Mouse (Mus musculus) limb, embryonic 15.5 days (tissue): ENCODE data around the gene Rpl21. TPM values are rescaled to one million over a fixed set of nuclear protein-coding genes. Genes with fewer than 3 reads are reported as not detected.
"Not testable (repeated sequence)": the region's sequence is repeated elsewhere in the genome, so short reads cannot be mapped to it uniquely, and the experiment has no call there.

ENCODE experiments used
- ATAC-seq: fragments of 200-750 bp; cut with Nextera tagmentation; 2 replicates; pipeline ENCODE4 v1.8.0; 2017; ENCODE audit warnings: low read depth, moderate TSS enrichment; ENCODE audit not compliant: insufficient number of reproducible peaks, low FRiP score, low TSS enrichment
- H3K27ac ChIP-seq: fragments of 300-500 bp; sonication (generic); 2 replicates; pipeline ENCODE4 v1.5.1; 2015; ENCODE audit warnings: moderate library complexity, mild to moderate bottlenecking, inconsistent platforms
- H3K27me3 ChIP-seq: fragments of 300-500 bp; sonication (generic); 2 replicates; pipeline ENCODE4 v1.6.1; 2015; ENCODE audit warnings: inconsistent platforms
- H3K36me3 ChIP-seq: fragments of 300-500 bp; sonication (generic); 2 replicates; pipeline ENCODE4 v1.6.1; 2015; ENCODE audit warnings: inconsistent platforms
- H3K4me1 ChIP-seq: fragments of 300-500 bp; sonication (generic); 2 replicates; pipeline ENCODE4 v1.6.1; 2015; ENCODE audit warnings: inconsistent platforms
- H3K4me2 ChIP-seq: fragments of 300-500 bp; sonication (generic); 2 replicates; pipeline ENCODE4 v1.6.1; 2015; ENCODE audit warnings: mild to moderate bottlenecking, inconsistent platforms
- H3K4me3 ChIP-seq: fragments of 300-500 bp; sonication (generic); 2 replicates; pipeline ENCODE4 v1.5.1; 2015; ENCODE audit warnings: mild to moderate bottlenecking, inconsistent platforms
- H3K9ac ChIP-seq: fragments of 300-500 bp; sonication (generic); 2 replicates; pipeline ENCODE4 v1.6.1; 2015; ENCODE audit warnings: inconsistent platforms
- H3K9me3 ChIP-seq: fragments of 300-500 bp; sonication (generic); 2 replicates; pipeline ENCODE4 v1.6.1; 2016; ENCODE audit warnings: inconsistent platforms
- WGBS: fragments of 180-500 bp; shearing (Covaris S2); methylation state at CpG from one replicate; pipeline ENCODE4 v1.1.7; 2015; 5-methylcytosine and 5-hydroxymethylcytosine counted together
- polyA plus RNA-seq: library from polyadenylated mRNA; unstranded; fragments of >200 nt; fragmentation: Nextera tagmentation; extraction: Ambion mirVana; gene quantifications from 2 replicates; pipeline ENCODE4 v1.2.1, GENCODE M21; 2015

The Rpl21 gene
- polyA plus RNA-seq, 1 experiment from 2014 or later = 534 TPM

- H3K4me3 ChIP-seq = no peak overlapping the region
- no peak overlapping the region for H3K4me2 ChIP-seq
- H3K9ac ChIP-seq = no peak overlapping the region
- ATAC-seq = no peak
- no peak overlapping the region for H3K27ac ChIP-seq
- WGBS = 75% methylated on average over 8 of the region's 8 CpGs
- no peaks in the 10 kb centered on the region for H3K4me1 ChIP-seq
- H3K27me3 ChIP-seq = no peaks in the 10 kb centered on the region
- H3K36me3 ChIP-seq = no peaks in the 10 kb centered on the region
- H3K9me3 ChIP-seq = no peaks in the 10 kb centered on the region
These were observed 24.9 kb downstream of the Rpl21 start for GRCm38 (mm10) chr5:146857620-146858019.

- H3K9me3 ChIP-seq = no peaks in the 10 kb centered on the region
- no peaks in the 10 kb centered on the region for H3K27me3 ChIP-seq
- ATAC-seq = no peak
- no peaks in the 10 kb centered on the region for H3K4me1 ChIP-seq
- 87% methylated on average over 9 of the region's 9 CpGs for WGBS
- H3K9ac ChIP-seq = no peak overlapping the region
- no peaks in the 10 kb centered on the region for H3K36me3 ChIP-seq
- H3K4me3 ChIP-seq = no peak overlapping the region
- H3K27ac ChIP-seq = no peak overlapping the region
- no peak overlapping the region for H3K4me2 ChIP-seq
These were observed 26.1 kb downstream of the Rpl21 start for GRCm38 (mm10) chr5:146858772-146859171.

DNA sequence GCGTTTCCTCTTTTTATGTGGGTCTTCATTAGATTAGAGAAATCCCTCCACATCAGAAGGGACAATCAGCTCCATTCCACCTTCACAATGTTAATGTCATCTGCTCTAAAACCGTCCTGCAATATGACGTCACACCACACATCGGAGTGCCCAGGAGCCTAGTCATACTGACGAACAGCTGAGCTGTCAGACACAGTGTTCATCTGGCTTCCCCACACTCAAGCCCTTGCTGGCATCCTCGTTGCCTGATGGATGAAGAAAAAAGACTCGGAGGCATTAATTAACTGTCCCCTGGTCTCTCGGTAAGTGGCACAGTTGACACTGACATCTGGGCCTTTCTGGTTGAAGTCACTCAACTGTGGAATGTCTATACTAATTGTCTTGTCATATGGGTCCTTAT, 26.6 kb downstream of the Rpl21 start:
- ATAC-seq = no peak
- Histone ChIP-seq H3K4me1 (no peaks in the 10 kb centered on the region), H3K4me3 (no peak overlapping the region), H3K4me2 (no peak overlapping the region), H3K9me3 (no peaks in the 10 kb centered on the region), H3K27ac (no peak overlapping the region), H3K27me3 (no peaks in the 10 kb centered on the region), H3K9ac (no peak overlapping the region), H3K36me3 (no peaks in the 10 kb centered on the region)
- WGBS = 71% methylated on average over 8 of the region's 8 CpGs

GRCm38 (mm10) chr5:146860222-146860998, 27.7 kb downstream of the Rpl21 start:
- no peak overlapping the region for H3K9ac ChIP-seq
- 77% methylated on average over 18 of the region's 18 CpGs for WGBS
- H3K4me1 ChIP-seq = no peaks in the 10 kb centered on the region
- no peak overlapping the region for H3K4me2 ChIP-seq
- no peak for ATAC-seq
- H3K27ac ChIP-seq = no peak overlapping the region
- no peak overlapping the region for H3K4me3 ChIP-seq
- no peaks in the 10 kb centered on the region for H3K27me3 ChIP-seq
- no peaks in the 10 kb centered on the region for H3K36me3 ChIP-seq
- no peaks in the 10 kb centered on the region for H3K9me3 ChIP-seq

DNA sequence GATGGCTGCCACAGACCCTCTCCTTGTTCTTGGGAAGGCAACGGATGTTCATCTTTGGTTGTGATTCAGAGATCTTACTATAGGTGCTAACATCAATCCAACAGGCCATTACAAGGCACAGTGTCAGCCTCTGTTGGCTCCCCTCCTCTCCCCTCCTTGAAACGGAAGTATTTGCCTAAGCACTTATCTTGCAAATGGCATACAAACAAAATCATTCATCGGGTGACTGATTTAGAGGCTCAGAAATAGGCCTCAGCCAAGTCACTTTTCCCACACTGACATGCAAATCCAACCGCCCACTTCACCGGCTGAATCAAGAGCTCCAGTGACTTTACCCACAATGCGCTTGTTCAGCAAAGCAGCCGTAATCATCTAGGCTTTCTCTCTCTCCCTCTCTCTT, 28.9 kb downstream of the Rpl21 start:
- no peak overlapping the region for H3K27ac ChIP-seq
- H3K4me1 ChIP-seq = no peaks in the 10 kb centered on the region
- no peaks in the 10 kb centered on the region for H3K27me3 ChIP-seq
- 60% methylated on average over 7 of the region's 7 CpGs for WGBS
- H3K9me3 ChIP-seq = no peaks in the 10 kb centered on the region
- H3K4me2 ChIP-seq = no peak overlapping the region
- H3K4me3 ChIP-seq = no peak overlapping the region
- no peaks in the 10 kb centered on the region for H3K36me3 ChIP-seq
- H3K9ac ChIP-seq = no peak overlapping the region
- no peak for ATAC-seq

DNA sequence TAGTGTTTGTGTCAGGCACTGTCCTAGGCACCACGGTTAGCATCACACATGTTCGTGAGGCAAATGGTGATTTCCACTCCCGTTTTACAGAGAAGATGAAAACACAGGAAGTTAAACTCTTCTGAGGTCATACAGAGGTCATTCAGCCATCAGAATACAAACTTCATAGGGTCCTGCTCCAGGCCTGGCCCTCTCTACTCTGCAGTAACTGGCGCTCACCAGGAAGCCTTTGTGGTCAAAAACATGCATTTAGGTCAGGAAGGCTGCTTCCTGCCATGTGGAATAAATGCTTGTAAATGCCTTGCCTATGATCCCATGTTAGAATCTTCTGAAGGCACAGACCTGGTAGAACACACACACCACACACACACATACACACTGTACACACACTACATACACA, 32.8 kb downstream of the Rpl21 start:
- H3K9me3 ChIP-seq = no peaks in the 10 kb centered on the region
- H3K4me1 ChIP-seq = peaks cover 6% of the 10 kb centered on the region; the same call in 1 of the 2 replicates
- no peaks in the 10 kb centered on the region for H3K27me3 ChIP-seq
- no peaks in the 10 kb centered on the region for H3K36me3 ChIP-seq
- H3K9ac ChIP-seq = no peak overlapping the region
- no peak overlapping the region for H3K27ac ChIP-seq
- no peak overlapping the region for H3K4me3 ChIP-seq
- WGBS = 55% methylated on average over 4 of the region's 4 CpGs
- H3K4me2 ChIP-seq = no peak overlapping the region
- ATAC-seq = no peak

DNA sequence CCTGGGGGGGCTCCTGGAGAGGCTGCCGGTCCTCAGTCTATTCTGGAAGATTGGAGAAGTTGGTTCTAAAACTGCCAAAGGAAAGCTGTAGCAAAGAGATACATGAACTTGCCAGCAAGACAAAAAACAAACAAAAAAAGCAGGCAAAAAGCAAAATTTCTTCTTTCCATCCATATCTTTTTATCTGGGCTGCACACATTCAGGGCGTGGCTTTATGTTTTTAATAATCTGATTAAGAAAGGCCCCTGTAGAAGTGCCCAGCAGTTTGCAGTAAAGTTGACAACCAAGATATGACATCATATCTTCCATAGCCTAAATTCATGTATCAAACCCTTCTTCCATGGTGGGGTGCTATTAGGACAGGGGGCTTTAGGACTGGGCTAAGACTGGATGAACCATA, 33.6 kb downstream of the Rpl21 start:
- Histone ChIP-seq H3K36me3 (no peaks in the 10 kb centered on the region), H3K27me3 (no peaks in the 10 kb centered on the region), H3K4me1 (peaks cover 6% of the 10 kb centered on the region; the same call in 1 of the 2 replicates), H3K27ac (no peak overlapping the region), H3K9me3 (no peaks in the 10 kb centered on the region), H3K4me2 (no peak overlapping the region), H3K9ac (no peak overlapping the region), H3K4me3 (no peak overlapping the region)
- WGBS = 97% methylated on average over 2 of the region's 2 CpGs
- ATAC-seq = no peak

DNA sequence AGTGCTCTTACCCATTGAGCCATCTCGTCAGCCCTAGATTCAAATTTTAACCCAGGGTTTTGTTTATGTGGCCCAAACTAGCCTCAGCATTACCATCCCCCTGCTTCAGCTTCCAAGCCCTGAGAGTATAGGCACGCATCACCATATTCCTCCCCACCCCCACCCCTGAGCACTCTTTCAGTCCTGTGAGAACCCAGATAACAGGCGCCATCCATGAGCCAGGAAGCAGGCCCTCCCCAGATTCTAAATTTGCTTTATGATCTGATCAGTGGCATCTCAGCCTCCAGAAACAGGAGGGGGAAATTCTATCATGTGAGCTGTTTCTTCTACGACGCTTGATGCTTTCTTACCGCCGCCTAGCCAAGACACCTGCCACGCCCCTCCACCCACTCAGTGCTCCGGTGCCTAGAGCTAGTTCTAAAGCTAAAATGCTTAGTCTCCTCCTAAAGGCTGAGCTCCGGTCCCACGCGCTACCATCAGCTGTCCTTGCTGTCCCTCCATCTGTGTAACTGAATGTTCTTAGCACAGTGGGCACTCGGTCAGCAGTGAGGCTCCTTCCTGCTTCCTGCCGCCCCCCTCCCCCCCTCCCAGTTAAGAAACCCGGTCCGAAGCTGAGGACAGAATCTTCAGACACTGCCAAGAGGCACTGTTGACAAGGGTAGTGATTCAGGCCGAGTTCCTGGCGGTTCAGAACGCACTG, 34.7 kb downstream of the Rpl21 start:
- Histone ChIP-seq H3K27me3 (no peaks in the 10 kb centered on the region), H3K9ac (no peak overlapping the region), H3K4me2 (peak overlapping the region; percentile 34), H3K27ac (no peak overlapping the region), H3K9me3 (no peaks in the 10 kb centered on the region), H3K4me1 (peaks cover 6% of the 10 kb centered on the region; the same call in 1 of the 2 replicates), H3K4me3 (peak overlapping the region; percentile 8; the same call in 1 of the 2 replicates), H3K36me3 (no peaks in the 10 kb centered on the region)
- WGBS = 6% methylated on average over 19 of the region's 19 CpGs
- ATAC-seq = no peak

GRCm38 (mm10) chr5:146867946-146868314, 35.2 kb downstream of the Rpl21 start:
- Histone ChIP-seq H3K36me3 (no peaks in the 10 kb centered on the region), H3K4me1 (peaks cover 6% of the 10 kb centered on the region; the same call in 1 of the 2 replicates), H3K27ac (no peak overlapping the region), H3K4me2 (0 out of 2 replicates have a peak overlapping the region, but pooled peaks have one; percentile 34), H3K4me3 (no peak overlapping the region), H3K9ac (no peak overlapping the region), H3K27me3 (no peaks in the 10 kb centered on the region), H3K9me3 (no peaks in the 10 kb centered on the region)
- ATAC-seq = no peak
- 22% methylated on average over 4 of the region's 4 CpGs for WGBS

GRCm38 (mm10) chr5:146872981-146873631, 40.4 kb downstream of the Rpl21 start:
- no peak overlapping the region for H3K9ac ChIP-seq

DNA sequence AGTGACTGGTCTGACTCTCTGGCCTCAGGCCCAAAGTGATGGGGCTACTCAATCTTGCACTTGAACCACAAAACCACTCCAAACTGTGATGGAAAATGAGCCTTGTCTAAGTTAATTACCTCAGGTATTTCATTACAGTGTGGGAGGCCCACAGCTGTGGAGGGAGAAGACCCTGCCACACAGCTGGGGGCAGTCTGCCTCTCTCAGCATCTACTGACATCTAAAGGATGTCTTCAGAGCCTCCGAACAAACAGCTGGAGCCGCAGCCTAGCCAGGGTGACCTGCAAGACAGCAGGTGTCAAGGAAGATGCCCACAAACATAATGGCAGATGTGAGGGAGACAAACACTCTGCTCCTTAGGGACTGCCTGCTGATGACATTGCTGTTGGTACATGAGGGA, 43.3 kb downstream of the Rpl21 start:
- ATAC-seq = no peak
- H3K27me3 ChIP-seq = no peaks in the 10 kb centered on the region
- no peaks in the 10 kb centered on the region for H3K36me3 ChIP-seq
- no peak overlapping the region for H3K4me2 ChIP-seq
- H3K4me1 ChIP-seq = no peaks in the 10 kb centered on the region
- no peak overlapping the region for H3K4me3 ChIP-seq
- 70% methylated on average over 2 of the region's 2 CpGs for WGBS
- H3K27ac ChIP-seq = no peak overlapping the region
- no peaks in the 10 kb centered on the region for H3K9me3 ChIP-seq
- H3K9ac ChIP-seq = no peak overlapping the region

More at GRCm38 (mm10) chr5:146872981-146873631, 40.4 kb downstream of the Rpl21 start:
- Histone ChIP-seq H3K4me3 (no peak overlapping the region), H3K4me1 (no peaks in the 10 kb centered on the region), H3K4me2 (no peak overlapping the region), H3K9me3 (no peaks in the 10 kb centered on the region), H3K27me3 (no peaks in the 10 kb centered on the region), H3K27ac (no peak overlapping the region), H3K36me3 (no peaks in the 10 kb centered on the region)
- no peak for ATAC-seq
- WGBS = 81% methylated on average over 5 of the region's 5 CpGs

- 85% methylated on average over 5 of the region's 6 CpGs for WGBS
- not testable (repeated sequence) for H3K27me3 ChIP-seq, H3K4me1 ChIP-seq, H3K27ac ChIP-seq, ATAC-seq, H3K9me3 ChIP-seq, H3K36me3 ChIP-seq, H3K9ac ChIP-seq, H3K4me3 ChIP-seq, H3K4me2 ChIP-seq
These were observed 45.2 kb downstream of the Rpl21 start for GRCm38 (mm10) chr5:146877882-146878281.
